Mouse (Mus musculus): ENCODE data around the gene Crmp1. TPM values are rescaled to one million over a fixed set of nuclear protein-coding genes. Genes with fewer than 3 reads are reported as not detected.

The Crmp1 gene
- total and polyA plus RNA-seq, 3 experiments = 3.3 to 19.6 (median 10.5) TPM

DNA sequence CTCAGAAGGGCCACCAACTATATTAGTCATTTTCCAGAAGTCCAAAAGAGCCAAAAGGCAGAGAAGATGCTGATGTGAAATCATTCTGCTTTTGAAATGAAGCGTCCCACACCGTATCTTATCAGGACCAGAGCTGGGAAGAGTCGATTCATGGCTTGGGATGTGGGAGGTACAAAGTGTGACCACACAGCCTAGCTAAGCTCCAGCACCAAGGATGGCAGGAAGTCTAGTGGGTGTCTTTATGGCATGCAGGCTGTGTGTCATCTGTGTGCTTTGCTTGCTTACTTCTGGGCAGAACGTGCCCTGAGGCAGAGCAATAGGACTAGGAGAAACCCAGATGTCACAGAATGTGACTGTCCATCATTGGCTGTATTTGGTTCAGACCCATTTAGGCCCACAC is 79.0 kb downstream of the Crmp1 start:
- no peak overlapping the region for H3K9ac ChIP-seq (ENCODE audit: insufficient read depth, low read depth)
- H3K27me3 ChIP-seq (replicated peaks) = no peaks in the 10 kb centered on the region
- H3K4me3 ChIP-seq (replicated peaks in 1 of 3; ENCODE audit: low read depth in 2 of 3, low read length in 2 of 3, poor library complexity in 1 of 3) = no peak overlapping the region
- in situ Hi-C loops (cut with MboI; ENCODE audit: low pct_ligation_motif_present, low pct_unique_long_range_greater_than_20kb, low sequenced_read_pairs) (no loop called here), dilution Hi-C loops (cut with MboI; ENCODE audit: extremely low pct_ligation_motif_present, extremely low pct_unique_long_range_greater_than_20kb, low sequenced_read_pairs) (no loop called here)
- peaks cover 15% of the 10 kb centered on the region for H3K9me3 ChIP-seq (replicated peaks; ENCODE audit: low read length)
- no peak overlapping the region for H3K4me2 ChIP-seq (ENCODE audit: insufficient read depth, low read depth, poor library complexity, severe bottlenecking)
- DNase-seq (ENCODE audit: extremely low read depth) = no peak
- H3K27ac ChIP-seq (ENCODE audit: insufficient read depth, low read depth) = no peak overlapping the region
- no peaks in the 10 kb centered on the region for H3K36me3 ChIP-seq (replicated peaks in 1 of 2; ENCODE audit: control insufficient read depth in 1 of 2, insufficient read depth in 1 of 2, low read length in 1 of 2)
- H3K4me1 ChIP-seq (ENCODE audit: control insufficient read depth in 1 of 2, insufficient read depth in 2 of 2) = peaks cover 2 to 10% of the 10 kb centered on the region in 2 experiments; a peak in 2 of 4 replicates
- no peak for TF ChIP-seq CTCF (conservative IDR thresholded peaks at IDR 0.05 in 1 of 2, IDR thresholded peaks at IDR 0.05 in 1 of 2; ENCODE audit: low read depth in 2 of 2, low read length in 2 of 2)
- TF ChIP-seq JUN (IDR thresholded peaks at IDR 0.05; ENCODE audit: insufficient read depth, low read depth, low read length) = no peak
- no peak for TF ChIP-seq IRF4 (IDR thresholded peaks at IDR 0.05; ENCODE audit: low read depth, low read length)
- TF ChIP-seq RCOR1 (conservative IDR thresholded peaks at IDR 0.05; ENCODE audit: low read depth, low read length) = no peak
- TF ChIP-seq ZC3H11A (IDR thresholded peaks at IDR 0.05; ENCODE audit: low read depth, low read length) = no peak
- no peak for TF ChIP-seq GABPA (IDR thresholded peaks at IDR 0.05; ENCODE audit: insufficient replicate concordance, low read depth, low read length)
- TF ChIP-seq BHLHE40 (IDR thresholded peaks at IDR 0.05; ENCODE audit: low read depth, low read length) = no peak
- TF ChIP-seq MAZ (IDR thresholded peaks at IDR 0.05; ENCODE audit: low read depth, low read length) = no peak
- TF ChIP-seq CHD2 (IDR thresholded peaks at IDR 0.05; ENCODE audit: low read length) = no peak
- no peak for TF ChIP-seq MAX (IDR thresholded peaks at IDR 0.05; ENCODE audit: low read length)
- TF ChIP-seq ELF1 (IDR thresholded peaks at IDR 0.05; ENCODE audit: low read depth, low read length) = no peak
- no peak for TF ChIP-seq KAT2A (IDR thresholded peaks at IDR 0.05; ENCODE audit: insufficient replicate concordance, low read length)
- TF ChIP-seq USF1 (IDR thresholded peaks at IDR 0.05; ENCODE audit: low read depth, low read length) = no peak
- TF ChIP-seq EP300 (IDR thresholded peaks at IDR 0.05; ENCODE audit: low read length) = no peak
- no peak for TF ChIP-seq NRF1 (IDR thresholded peaks at IDR 0.05; ENCODE audit: low read depth, low read length)
- no peak for TF ChIP-seq ZNF384 (IDR thresholded peaks at IDR 0.05; ENCODE audit: low read depth, low read length)
- no peak for TF ChIP-seq MYC (IDR thresholded peaks at IDR 0.05; ENCODE audit: low read depth, low read length)
- no peaks in the 10 kb centered on the region for H3K79me2 ChIP-seq (replicated peaks; ENCODE audit: control insufficient read depth, extremely low read depth, insufficient read depth, poor library complexity, severe bottlenecking)

DNA sequence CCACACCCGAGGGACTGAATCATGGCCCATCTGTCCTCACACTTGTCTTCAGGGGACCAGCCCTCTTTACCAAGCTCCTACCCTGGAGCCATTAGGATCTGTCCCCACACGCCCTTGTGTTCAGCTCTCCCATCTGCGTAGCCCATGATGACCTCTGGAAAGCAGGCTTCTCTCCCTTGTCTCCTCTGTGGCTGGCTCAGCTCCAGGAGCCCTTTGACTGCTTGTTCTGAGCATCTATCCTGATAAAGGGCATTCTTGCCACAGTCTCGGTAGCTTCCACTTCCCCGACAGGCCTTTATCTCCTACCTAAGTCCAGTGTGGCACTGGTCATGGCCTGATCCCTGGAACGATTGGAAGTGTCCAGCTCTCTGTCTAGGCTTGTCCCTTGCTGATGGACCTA is 84.9 kb downstream of the Crmp1 start:
- Histone ChIP-seq H3K4me1 (ENCODE audit: control insufficient read depth in 1 of 2, insufficient read depth in 2 of 2) (no peaks in the 10 kb centered on the region), H3K4me2 (ENCODE audit: insufficient read depth, low read depth, poor library complexity, severe bottlenecking) (no peak overlapping the region), H3K27ac (ENCODE audit: insufficient read depth, low read depth) (no peak overlapping the region), H3K36me3 (replicated peaks in 1 of 2; ENCODE audit: control insufficient read depth in 1 of 2, insufficient read depth in 1 of 2, low read length in 1 of 2) (no peaks in the 10 kb centered on the region), H3K9me3 (replicated peaks; ENCODE audit: low read length) (peaks cover 5% of the 10 kb centered on the region), H3K4me3 (replicated peaks in 1 of 3; ENCODE audit: low read depth in 2 of 3, low read length in 2 of 3, poor library complexity in 1 of 3) (no peak overlapping the region), H3K79me2 (replicated peaks; ENCODE audit: control insufficient read depth, extremely low read depth, insufficient read depth, poor library complexity, severe bottlenecking) (no peaks in the 10 kb centered on the region), H3K27me3 (replicated peaks) (no peaks in the 10 kb centered on the region), H3K9ac (ENCODE audit: insufficient read depth, low read depth) (no peak overlapping the region)
- in situ Hi-C loops (cut with MboI; ENCODE audit: low pct_ligation_motif_present, low pct_unique_long_range_greater_than_20kb, low sequenced_read_pairs) (no loop called here), dilution Hi-C loops (cut with MboI; ENCODE audit: extremely low pct_ligation_motif_present, extremely low pct_unique_long_range_greater_than_20kb, low sequenced_read_pairs) (no loop called here)
- TF ChIP-seq SMC3 (IDR thresholded peaks at IDR 0.05; ENCODE audit: low read depth, low read length) (no peak), MAZ (IDR thresholded peaks at IDR 0.05; ENCODE audit: low read depth, low read length) (no peak), UBTF (IDR thresholded peaks at IDR 0.05; ENCODE audit: low read depth, low read length) (no peak), TCF12 (IDR thresholded peaks at IDR 0.05; ENCODE audit: low read depth, low read length) (no peak), PAX5 (IDR thresholded peaks at IDR 0.05; ENCODE audit: low read length) (no peak), ZC3H11A (IDR thresholded peaks at IDR 0.05; ENCODE audit: low read depth, low read length) (no peak), USF1 (IDR thresholded peaks at IDR 0.05; ENCODE audit: low read depth, low read length) (no peak), JUN (IDR thresholded peaks at IDR 0.05; ENCODE audit: insufficient read depth, low read depth, low read length) (no peak), POLR2AphosphoS2 (IDR thresholded peaks at IDR 0.05; ENCODE audit: low read depth, low read length) (no peak), RAD21 (IDR thresholded peaks at IDR 0.05; ENCODE audit: low read depth, low read length) (no peak), MEF2A (IDR thresholded peaks at IDR 0.05; ENCODE audit: borderline replicate concordance, low read depth, low read length) (no peak), GABPA (IDR thresholded peaks at IDR 0.05; ENCODE audit: insufficient replicate concordance, low read depth, low read length) (no peak), HCFC1 (IDR thresholded peaks at IDR 0.05; ENCODE audit: low read depth, low read length) (no peak)
- DNase-seq (ENCODE audit: extremely low read depth) = no peak

All from CH12.LX (cell line).